Mouse (Mus musculus): ENCODE measurements around the gene Ccdc88b. TPM values are rescaled to one million over a fixed set of nuclear protein-coding genes. Genes with fewer than 3 reads are reported as not detected.

Ccdc88b gene
- polyA plus RNA-seq, 1 experiment from 2014 or later, result 1.6 TPM

- ATAC-seq (ENCODE audit: low FRiP score, low read depth), result no peak; the same call in 1 of the 2 replicates
- H3K36me3 ChIP-seq, result no peaks in the 10 kb centered on the region
- peaks cover 54% of the 10 kb centered on the region for H3K27me3 ChIP-seq (replicated peaks)
- peak overlapping the region; percentile 59 for H3K4me3 ChIP-seq
- peak overlapping the region; percentile 75 for H3K9ac ChIP-seq
- H3K4me2 ChIP-seq (replicated peaks), result peak overlapping the region; percentile 99
- H3K27ac ChIP-seq, result no peak overlapping the region
- peaks cover 20% of the 10 kb centered on the region for H3K4me1 ChIP-seq
- under 1% methylated on average over 46 of the region's 46 CpGs for WGBS
- no peaks in the 10 kb centered on the region for H3K9me3 ChIP-seq
These were observed 18.2 kb downstream of the Ccdc88b start for GRCm38 (mm10) chr19:6839615-6840474.

DNA sequence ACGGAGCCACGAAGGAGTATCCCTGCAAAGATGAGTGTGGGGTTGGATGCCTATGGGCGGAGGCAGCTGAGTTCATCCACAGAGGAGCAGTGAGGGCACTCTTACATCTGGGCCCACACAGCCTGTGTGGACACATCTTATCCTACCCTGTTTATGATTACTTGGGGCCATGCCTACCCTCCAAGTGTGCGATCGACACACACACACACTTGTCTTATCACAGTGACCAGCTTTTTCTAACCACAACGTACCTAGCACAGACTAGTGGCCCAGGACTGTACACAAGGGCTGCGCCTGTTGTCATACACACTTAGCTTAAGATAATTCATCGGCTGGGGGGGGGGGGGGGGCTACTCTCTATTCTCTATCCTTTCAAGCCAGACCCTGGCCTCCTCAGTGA, 25.6 kb downstream of the Ccdc88b start:
- WGBS, result 87% methylated on average over 8 of the region's 8 CpGs

DNA sequence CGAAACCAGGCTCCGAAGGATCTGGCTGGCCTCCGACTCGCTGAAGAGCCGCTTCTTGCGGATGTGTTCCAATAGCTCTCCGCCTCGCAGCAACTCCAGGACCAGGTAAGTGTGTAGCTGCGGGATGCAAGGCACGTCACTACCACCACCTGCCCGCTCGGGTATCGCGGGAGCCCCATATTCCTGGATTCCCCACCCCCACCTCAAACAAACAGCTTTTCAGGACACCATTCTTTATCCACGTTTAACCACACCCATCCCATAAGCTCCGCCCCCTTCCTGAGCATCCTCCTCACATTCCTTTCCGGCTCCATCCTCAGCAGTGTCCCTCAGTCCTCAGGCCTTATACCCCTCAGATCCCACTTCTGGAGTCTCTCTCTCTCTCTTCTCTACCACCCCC, 26.7 kb downstream of the Ccdc88b start:
- Histone ChIP-seq H3K36me3 (no peaks in the 10 kb centered on the region), H3K4me3 (peak overlapping the region; percentile 26), H3K27ac (no peak overlapping the region), H3K27me3 (replicated peaks) (peaks cover 52% of the 10 kb centered on the region), H3K9ac (peak overlapping the region; percentile 40), H3K4me1 (peaks cover 19% of the 10 kb centered on the region), H3K9me3 (no peaks in the 10 kb centered on the region), H3K4me2 (replicated peaks) (peak overlapping the region; percentile 61)
- WGBS, result 4% methylated on average over 17 of the region's 17 CpGs
- ATAC-seq (ENCODE audit: low FRiP score, low read depth), result no peak

More for the DNA sequence above, 25.6 kb downstream of the Ccdc88b start:
- Histone ChIP-seq H3K27ac (no peak overlapping the region), H3K27me3 (replicated peaks) (peaks cover 52% of the 10 kb centered on the region), H3K4me3 (no peak overlapping the region), H3K9ac (no peak overlapping the region), H3K4me2 (replicated peaks) (no peak overlapping the region), H3K4me1 (peaks cover 19% of the 10 kb centered on the region), H3K36me3 (no peaks in the 10 kb centered on the region), H3K9me3 (no peaks in the 10 kb centered on the region)
- no peak for ATAC-seq (ENCODE audit: low FRiP score, low read depth)

- Histone ChIP-seq H3K4me2 (replicated peaks) (peak overlapping the region; percentile 61), H3K9ac (peak overlapping the region; percentile 40), H3K27me3 (replicated peaks) (peaks cover 52% of the 10 kb centered on the region), H3K4me1 (peaks cover 19% of the 10 kb centered on the region), H3K9me3 (no peaks in the 10 kb centered on the region), H3K27ac (no peak overlapping the region), H3K36me3 (no peaks in the 10 kb centered on the region), H3K4me3 (peak overlapping the region; percentile 26)
- 2% methylated on average over 38 of the region's 38 CpGs for WGBS
- ATAC-seq (ENCODE audit: low FRiP score, low read depth), result 0 out of 2 replicates have a peak, but pooled peaks have one; percentile 21
These were observed 27.3 kb downstream of the Ccdc88b start for GRCm38 (mm10) chr19:6830556-6831316.

GRCm38 (mm10) chr19:6829870-6830555, 28.0 kb downstream of the Ccdc88b start:
- Histone ChIP-seq H3K9ac (0 out of 2 replicates have a peak overlapping the region, but pooled peaks have one; percentile 29), H3K27me3 (replicated peaks) (peaks cover 52% of the 10 kb centered on the region), H3K4me1 (peaks cover 19% of the 10 kb centered on the region), H3K9me3 (no peaks in the 10 kb centered on the region), H3K27ac (no peak overlapping the region), H3K36me3 (no peaks in the 10 kb centered on the region), H3K4me3 (peak overlapping the region; percentile 26), H3K4me2 (replicated peaks) (peak overlapping the region; percentile 61)
- ATAC-seq (ENCODE audit: low FRiP score, low read depth), result no peak
- WGBS, result 2% methylated on average over 48 of the region's 48 CpGs

GRCm38 (mm10) chr19:6829069-6829468, 28.9 kb downstream of the Ccdc88b start:
- H3K27me3 ChIP-seq (replicated peaks), result peaks cover 52% of the 10 kb centered on the region
- H3K4me1 ChIP-seq, result peaks cover 19% of the 10 kb centered on the region
- 13% methylated on average over 3 of the region's 3 CpGs for WGBS
- H3K9me3 ChIP-seq, result no peaks in the 10 kb centered on the region
- no peak overlapping the region for H3K27ac ChIP-seq
- no peak overlapping the region for H3K9ac ChIP-seq
- H3K4me3 ChIP-seq, result no peak overlapping the region
- no peak for ATAC-seq (ENCODE audit: low FRiP score, low read depth)
- no peak overlapping the region; the same call in 1 of the 2 replicates for H3K4me2 ChIP-seq (replicated peaks)
- no peaks in the 10 kb centered on the region for H3K36me3 ChIP-seq

DNA sequence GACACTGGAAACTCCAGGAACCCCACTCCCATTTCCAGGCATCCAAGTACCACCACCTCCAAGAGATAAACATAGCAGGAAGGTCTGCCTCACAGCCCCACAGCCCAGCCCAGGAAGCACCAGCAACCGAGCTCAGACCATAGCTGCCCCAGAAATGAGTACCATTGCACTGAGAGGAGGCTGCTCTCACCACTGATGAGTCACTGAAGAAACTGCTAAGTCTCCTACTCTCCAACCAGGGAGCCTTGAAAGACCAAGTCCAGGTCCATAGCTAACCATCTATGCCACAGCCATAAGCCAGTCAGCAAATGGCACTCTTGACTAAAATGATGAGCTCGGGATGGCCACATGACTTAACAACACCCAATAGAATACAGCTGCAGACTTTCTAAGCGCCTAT, 31.4 kb downstream of the Ccdc88b start:
- ATAC-seq (ENCODE audit: low FRiP score, low read depth), result no peak
- Histone ChIP-seq H3K27ac (no peak overlapping the region), H3K4me1 (peaks cover 19% of the 10 kb centered on the region), H3K27me3 (replicated peaks) (peaks cover 38% of the 10 kb centered on the region), H3K9ac (no peak overlapping the region), H3K9me3 (no peaks in the 10 kb centered on the region), H3K36me3 (no peaks in the 10 kb centered on the region), H3K4me3 (no peak overlapping the region), H3K4me2 (replicated peaks) (no peak overlapping the region)
- WGBS, result 82% methylated on average over 3 of the region's 3 CpGs

DNA sequence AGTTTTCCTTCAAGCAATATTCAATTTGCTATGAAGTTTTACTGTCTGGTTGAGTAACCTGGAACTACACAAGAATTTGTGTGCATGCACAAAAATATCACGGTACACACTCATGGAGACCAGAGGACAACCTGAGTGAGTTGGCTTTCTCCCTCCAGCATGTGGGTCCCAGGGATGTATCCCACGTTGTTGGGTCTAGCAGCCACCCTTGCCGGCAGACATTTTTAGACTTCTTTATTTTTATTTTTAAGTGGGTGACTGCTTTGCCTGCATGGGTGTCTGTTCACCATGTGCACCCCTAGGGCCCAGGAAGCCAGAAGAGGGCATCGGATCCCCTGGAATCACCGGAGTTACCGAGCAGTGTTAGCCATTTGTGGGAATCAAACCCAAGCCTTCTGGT, 32.6 kb downstream of the Ccdc88b start:
- Histone ChIP-seq H3K9ac (no peak overlapping the region), H3K4me2 (replicated peaks) (no peak overlapping the region), H3K27me3 (replicated peaks) (peaks cover 25% of the 10 kb centered on the region), H3K4me1 (peaks cover 7% of the 10 kb centered on the region), H3K4me3 (no peak overlapping the region), H3K36me3 (no peaks in the 10 kb centered on the region), H3K9me3 (0 out of 2 replicates have a peak, but pooled peaks cover 3% of the 10 kb centered on the region), H3K27ac (no peak overlapping the region)
- ATAC-seq (ENCODE audit: low FRiP score, low read depth), result no peak
- WGBS, result 87% methylated on average over 6 of the region's 6 CpGs

GRCm38 (mm10) chr19:6820538-6821195, 37.3 kb downstream of the Ccdc88b start:
- no peak for ATAC-seq (ENCODE audit: low FRiP score, low read depth)
- WGBS, result 81% methylated on average over 13 of the region's 13 CpGs

GRCm38 (mm10) chr19:6819143-6819827, 38.7 kb downstream of the Ccdc88b start:
- Histone ChIP-seq H3K4me3 (no peak overlapping the region), H3K4me1 (peaks cover 4% of the 10 kb centered on the region; the same call in 1 of the 2 replicates), H3K4me2 (replicated peaks) (no peak overlapping the region), H3K36me3 (no peaks in the 10 kb centered on the region), H3K9me3 (0 out of 2 replicates have a peak, but pooled peaks cover 9% of the 10 kb centered on the region), H3K27me3 (replicated peaks) (no peaks in the 10 kb centered on the region), H3K27ac (no peak overlapping the region), H3K9ac (no peak overlapping the region)
- ATAC-seq (ENCODE audit: low FRiP score, low read depth), result no peak
- 48% methylated on average over 10 of the region's 10 CpGs for WGBS

More at GRCm38 (mm10) chr19:6820538-6821195, 37.3 kb downstream of the Ccdc88b start:
- H3K4me1 ChIP-seq, result no peaks in the 10 kb centered on the region
- no peak overlapping the region for H3K4me2 ChIP-seq (replicated peaks)
- H3K27me3 ChIP-seq (replicated peaks), result no peaks in the 10 kb centered on the region
- H3K9me3 ChIP-seq, result 0 out of 2 replicates have a peak, but pooled peaks cover 4% of the 10 kb centered on the region
- no peak overlapping the region for H3K4me3 ChIP-seq
- H3K27ac ChIP-seq, result no peak overlapping the region
- no peaks in the 10 kb centered on the region for H3K36me3 ChIP-seq
- H3K9ac ChIP-seq, result no peak overlapping the region

DNA sequence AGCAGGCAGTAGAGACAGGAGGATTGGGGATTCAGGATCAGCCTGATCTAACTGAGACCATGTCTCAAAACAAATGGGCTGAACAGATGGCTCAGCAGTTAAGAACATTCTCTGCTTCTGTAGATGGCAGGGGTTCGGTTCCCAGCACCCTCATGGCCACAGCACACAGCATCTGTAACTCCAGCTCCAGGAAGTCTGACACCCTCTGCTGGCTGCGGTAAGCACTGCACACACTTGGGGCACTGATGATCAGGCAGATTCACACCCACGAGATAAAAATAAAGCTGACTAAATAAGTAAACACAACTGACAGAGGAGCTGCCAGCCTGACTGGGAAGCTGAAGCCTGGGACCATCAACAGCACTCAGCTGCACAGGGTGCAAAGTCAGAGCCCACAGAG, 43.1 kb downstream of the Ccdc88b start:
- no peak for ATAC-seq (ENCODE audit: low FRiP score, low read depth)
- H3K4me1 ChIP-seq, result peaks cover 8% of the 10 kb centered on the region; the same call in 1 of the 2 replicates
- no peak overlapping the region for H3K9ac ChIP-seq
- H3K4me2 ChIP-seq (replicated peaks), result no peak overlapping the region
- H3K36me3 ChIP-seq, result no peaks in the 10 kb centered on the region
- H3K27me3 ChIP-seq (replicated peaks), result no peaks in the 10 kb centered on the region
- 92% methylated on average over 3 of the region's 3 CpGs for whole genome bisulfite sequencing
- no peak overlapping the region for H3K4me3 ChIP-seq
- no peak overlapping the region for H3K27ac ChIP-seq
- H3K9me3 ChIP-seq, result 0 out of 2 replicates have a peak, but pooled peaks cover 5% of the 10 kb centered on the region
